Mouse (Mus musculus) layer of hippocampus, postnatal 10 days (tissue): ENCODE measurements at regions not wholly inside any gene's neighbourhood (a gene's known extent, or its start where the extent isn't known, plus 50 kb on each side); places are given as distances from the start of the nearest gene placed in this dataset.

Experiments used
- DNase-seq, 2 experiments: peaks; one replicate each; pipeline ENCODE4 v3.0.0; 2021; ENCODE audit warnings: low spot score in 2 of 2

- DNase-seq, result peak in 1 of 2 experiments; percentile 2
Observed at GRCm38 (mm10) chrX:23556271-23556670, 136.6 kb upstream of the Wdr44 start.

GRCm38 (mm10) chrX:23565581-23565980 lies 127.3 kb upstream of the Wdr44 start:
- DNase-seq, result peak; percentile 5 to 28
